ENCODE assay signal across 8 mouse cellular contexts in genomic region chr16:59471637-59472278, GRCm38 (mm10). TPM values are rescaled to one million over a fixed set of nuclear protein-coding genes. Genes with fewer than 3 reads are reported as not detected.
DNase-seq lines count a peak whose midpoint lies in the region; ATAC-seq lines count a peak whose summit lies in the region.

Riox2 (plus strand) TSS chr16:59471775.

- H3K27me3 ChIP-seq in embryonic facial prominence, embryonic 14.5 days (replicated peaks; ENCODE audit: control insufficient read depth, insufficient read depth, low read length), result no peaks in the 10 kb centered on the region
- H3K27me3 ChIP-seq in limb, embryonic 13.5 days, result no peaks in the 10 kb centered on the region
- H3K27me3 ChIP-seq in midbrain, embryonic 15.5 days (replicated peaks), result no peaks in the 10 kb centered on the region

- H3K36me3 ChIP-seq in embryonic facial prominence, embryonic 14.5 days (ENCODE audit: control insufficient read depth, insufficient read depth, low read length), result peaks cover 15% of the 10 kb centered on the region
- peaks cover 5% of the 10 kb centered on the region; the same call in 1 of the 2 replicates for H3K36me3 ChIP-seq in limb, embryonic 13.5 days
- H3K36me3 ChIP-seq in midbrain, embryonic 15.5 days (replicated peaks), result no peaks in the 10 kb centered on the region

- peak within 1 kb of the TSS; percentile 34 for H3K27ac ChIP-seq in embryonic facial prominence, embryonic 14.5 days (replicated peaks; ENCODE audit: low read depth, low read length)
- 0 out of 2 replicates have a peak within 1 kb of the TSS, but pooled peaks have one; percentile 2 for H3K27ac ChIP-seq in limb, embryonic 13.5 days
- no peak within 1 kb of the TSS for H3K27ac ChIP-seq in midbrain, embryonic 15.5 days

- peak; percentile 94 for ATAC-seq in embryonic facial prominence, embryonic 14.5 days (ENCODE audit: low read depth)
- ATAC-seq in limb, embryonic 13.5 days (ENCODE audit: low FRiP score, low read depth), result peak; percentile 93
- peak; percentile 96 for ATAC-seq in midbrain, embryonic 15.5 days (replicated peaks)

- peak within 1 kb of the TSS; percentile 74 for H3K4me3 ChIP-seq in embryonic facial prominence, embryonic 14.5 days (ENCODE audit: low read depth, low read length)
- peak within 1 kb of the TSS; percentile 59 for H3K4me3 ChIP-seq in limb, embryonic 13.5 days
- H3K4me3 ChIP-seq in midbrain, embryonic 15.5 days, result peak within 1 kb of the TSS; percentile 77

- 1% methylated on average over 45 of the region's 56 CpGs for WGBS in embryonic facial prominence, embryonic 14.5 days
- 1% methylated on average over 55 of the region's 56 CpGs for WGBS in limb, embryonic 13.5 days
- 1% methylated on average over 56 of the region's 56 CpGs for WGBS in midbrain, embryonic 15.5 days

- DNase-seq in 416B (ENCODE audit: low read depth), result peak; percentile 85
- DNase-seq in adrenal gland, postnatal 4 days (ENCODE audit: low spot score in 2 of 2), result peak; percentile 70 to 77
- peak; percentile 84 for DNase-seq in embryonic facial prominence, embryonic 14.5 days (ENCODE audit: low spot score)
- DNase-seq in heart, adult 8-10 months (ENCODE audit: low spot score), result peak; percentile 76
- peak; percentile 84 for DNase-seq in kidney, adult 9 months
- DNase-seq in spleen, adult 18-20 months, result peak; percentile 80 to 91

- H3K9me3 ChIP-seq in embryonic facial prominence, embryonic 14.5 days (ENCODE audit: control insufficient read depth, low read length), result no peaks in the 10 kb centered on the region
- no peaks in the 10 kb centered on the region for H3K9me3 ChIP-seq in limb, embryonic 13.5 days
- H3K9me3 ChIP-seq in midbrain, embryonic 15.5 days, result no peaks in the 10 kb centered on the region

- H3K4me1 ChIP-seq in embryonic facial prominence, embryonic 14.5 days (ENCODE audit: control insufficient read depth, insufficient read depth, low read length), result peaks cover 7% of the 10 kb centered on the region
- H3K4me1 ChIP-seq in limb, embryonic 13.5 days, result peaks cover 14% of the 10 kb centered on the region
- H3K4me1 ChIP-seq in midbrain, embryonic 15.5 days, result peaks cover 7% of the 10 kb centered on the region; the same call in 1 of the 2 replicates

- H3K4me2 ChIP-seq in embryonic facial prominence, embryonic 14.5 days (ENCODE audit: low read depth, low read length), result peak within 1 kb of the TSS; percentile 67
- peak within 1 kb of the TSS; percentile 62 for H3K4me2 ChIP-seq in limb, embryonic 13.5 days (replicated peaks)
- H3K4me2 ChIP-seq in midbrain, embryonic 15.5 days, result peak within 1 kb of the TSS; percentile 83

- peak within 1 kb of the TSS; percentile 72 for H3K9ac ChIP-seq in embryonic facial prominence, embryonic 14.5 days (ENCODE audit: low read depth, low read length)
- peak within 1 kb of the TSS; percentile 72 for H3K9ac ChIP-seq in limb, embryonic 13.5 days
- H3K9ac ChIP-seq in midbrain, embryonic 15.5 days, result peak within 1 kb of the TSS; percentile 54; the same call in 1 of the 2 replicates

RNA-seq across cellular contexts. Expression of gene Riox2, which starts in this region (rescaled TPM):
- 10 to 100 TPM; 18.1 to 20.5 TPM for total RNA-seq in adrenal gland, postnatal 4 days (2021)
- 28.4 and 31.8 TPM in 2 replicates for polyA plus RNA-seq in embryonic facial prominence, embryonic 14.5 days (2014; fragmentation: Nextera tagmentation; extraction: Ambion mirVana)
- total RNA-seq in heart, adult 8-10 months (2022), result 10 to 100 TPM; 14.8 to 19.4 (median 17.3) TPM
- 30.0 and 31.3 TPM in 2 replicates for polyA plus RNA-seq in limb, embryonic 13.5 days (2015; fragmentation: Nextera tagmentation; extraction: Ambion mirVana)
- 13.6 and 14.0 TPM in 2 replicates for polyA plus RNA-seq in midbrain, embryonic 15.5 days (2015; fragmentation: Nextera tagmentation; extraction: Ambion mirVana)
